Mouse (Mus musculus): Measurements from ENCODE around the gene Galns. TPM values are rescaled to one million over a fixed set of nuclear protein-coding genes. Genes with fewer than 3 reads are reported as not detected.
A peak's percentile ranks its signal among the peaks of the same experiment; 100 is the strongest.

The Galns gene
- total and polyA plus RNA-seq, 3 experiments = 16.4 to 25.6 (median 25.6) TPM

GRCm38 (mm10) chr8:122576648-122577022 is 34.6 kb downstream of the Galns start, which contains the start of gene Aprt (continued):
- TF ChIP-seq JUN (IDR thresholded peaks at IDR 0.05; ENCODE audit: insufficient read depth, low read depth, low read length) (no peak), NELFE (IDR thresholded peaks at IDR 0.05; ENCODE audit: low read depth, low read length) (peak; percentile 82), MAX (IDR thresholded peaks at IDR 0.05; ENCODE audit: low read length) (peak; percentile 87; the same call in 1 of the 2 replicates), CHD1 (IDR thresholded peaks at IDR 0.05; ENCODE audit: low read depth, low read length) (no peak), IRF4 (IDR thresholded peaks at IDR 0.05; ENCODE audit: low read depth, low read length) (peak; percentile 23; the same call in 1 of the 2 replicates), UBTF (IDR thresholded peaks at IDR 0.05; ENCODE audit: low read depth, low read length) (no peak), MYC (IDR thresholded peaks at IDR 0.05; ENCODE audit: low read depth, low read length) (peak; percentile 92), NRF1 (IDR thresholded peaks at IDR 0.05; ENCODE audit: low read depth, low read length) (peak; percentile 80), ELF1 (IDR thresholded peaks at IDR 0.05; ENCODE audit: low read depth, low read length) (no peak; the same call in 1 of the 2 replicates), MXI1 (IDR thresholded peaks at IDR 0.05; ENCODE audit: low read depth, low read length) (peak; percentile 93), EP300 (IDR thresholded peaks at IDR 0.05; ENCODE audit: low read length) (no peak), RCOR1 (conservative IDR thresholded peaks at IDR 0.05; ENCODE audit: low read depth, low read length) (no peak)

- DNase-seq (ENCODE audit: extremely low read depth) = no peak
Measured at GRCm38 (mm10) chr8:122575735-122576647, 35.3 kb downstream of the Galns start.

GRCm38 (mm10) chr8:122575286-122575685 is 36.0 kb downstream of the Galns start:
- Histone ChIP-seq H3K9ac (ENCODE audit: insufficient read depth, low read depth) (peak overlapping the region; percentile 70; the same call in 1 of the 2 replicates), H3K79me2 (replicated peaks; ENCODE audit: control insufficient read depth, extremely low read depth, insufficient read depth, poor library complexity, severe bottlenecking) (peaks cover 17% of the 10 kb centered on the region), H3K4me1 (ENCODE audit: control insufficient read depth in 1 of 2, insufficient read depth in 2 of 2) (peaks cover 13 to 39% of the 10 kb centered on the region in 2 experiments), H3K4me2 (ENCODE audit: insufficient read depth, low read depth, poor library complexity, severe bottlenecking) (peak overlapping the region; percentile 55), H3K9me3 (replicated peaks; ENCODE audit: low read length) (no peaks in the 10 kb centered on the region), H3K27me3 (replicated peaks) (no peaks in the 10 kb centered on the region), H3K4me3 (replicated peaks in 1 of 3; ENCODE audit: low read depth in 2 of 3, low read length in 2 of 3, poor library complexity in 1 of 3) (peak overlapping the region; percentile 76 to 91 (median 89)), H3K27ac (ENCODE audit: insufficient read depth, low read depth) (peak overlapping the region; percentile 29), H3K36me3 (replicated peaks in 1 of 2; ENCODE audit: control insufficient read depth in 1 of 2, insufficient read depth in 1 of 2, low read length in 1 of 2) (peaks cover 34 to 71% of the 10 kb centered on the region in 2 experiments)
- TF ChIP-seq ZKSCAN1 (IDR thresholded peaks at IDR 0.05; ENCODE audit: borderline replicate concordance, low read depth, low read length) (no peak), ZMIZ1 (IDR thresholded peaks at IDR 0.05; ENCODE audit: low read depth, low read length) (0 out of 2 replicates have a peak, but pooled peaks have one; percentile 12), MAX (IDR thresholded peaks at IDR 0.05; ENCODE audit: low read length) (0 out of 2 replicates have a peak, but pooled peaks have one; percentile 20), MXI1 (IDR thresholded peaks at IDR 0.05; ENCODE audit: low read depth, low read length) (peak; percentile 29; the same call in 1 of the 2 replicates)
- in situ Hi-C loops (cut with MboI; ENCODE audit: low pct_ligation_motif_present, low pct_unique_long_range_greater_than_20kb, low sequenced_read_pairs) (no loop called here), dilution Hi-C loops (cut with MboI; ENCODE audit: extremely low pct_ligation_motif_present, extremely low pct_unique_long_range_greater_than_20kb, low sequenced_read_pairs) (no loop called here)
- DNase-seq (ENCODE audit: extremely low read depth) = no peak

More at GRCm38 (mm10) chr8:122575735-122576647, 35.3 kb downstream of the Galns start:
- peaks cover 27 to 70% of the 10 kb centered on the region in 2 experiments for H3K36me3 ChIP-seq (replicated peaks in 1 of 2; ENCODE audit: control insufficient read depth in 1 of 2, insufficient read depth in 1 of 2, low read length in 1 of 2)
- peak overlapping the region; percentile 55 for H3K4me2 ChIP-seq (ENCODE audit: insufficient read depth, low read depth, poor library complexity, severe bottlenecking)
- in situ Hi-C loops (cut with MboI; ENCODE audit: low pct_ligation_motif_present, low pct_unique_long_range_greater_than_20kb, low sequenced_read_pairs) (no loop called here), dilution Hi-C loops (cut with MboI; ENCODE audit: extremely low pct_ligation_motif_present, extremely low pct_unique_long_range_greater_than_20kb, low sequenced_read_pairs) (no loop called here)
- H3K79me2 ChIP-seq (replicated peaks; ENCODE audit: control insufficient read depth, extremely low read depth, insufficient read depth, poor library complexity, severe bottlenecking) = peaks cover 17% of the 10 kb centered on the region
- H3K4me1 ChIP-seq (ENCODE audit: control insufficient read depth in 1 of 2, insufficient read depth in 2 of 2) = peaks cover 15 to 37% of the 10 kb centered on the region in 2 experiments
- no peaks in the 10 kb centered on the region for H3K27me3 ChIP-seq (replicated peaks)
- H3K27ac ChIP-seq (ENCODE audit: insufficient read depth, low read depth) = peak overlapping the region; percentile 29
- TF ChIP-seq RAD21 (IDR thresholded peaks at IDR 0.05; ENCODE audit: low read depth, low read length) = no peak
- no peak for TF ChIP-seq JUN (IDR thresholded peaks at IDR 0.05; ENCODE audit: insufficient read depth, low read depth, low read length)
- TF ChIP-seq SIN3A (IDR thresholded peaks at IDR 0.05; ENCODE audit: low read length) = peak; percentile 21
- no peak for TF ChIP-seq ZNF384 (IDR thresholded peaks at IDR 0.05; ENCODE audit: low read depth, low read length)
- H3K9me3 ChIP-seq (replicated peaks; ENCODE audit: low read length) = no peaks in the 10 kb centered on the region
- H3K4me3 ChIP-seq (replicated peaks in 1 of 3; ENCODE audit: low read depth in 2 of 3, low read length in 2 of 3, poor library complexity in 1 of 3) = peak overlapping the region; percentile 76 to 91 (median 89)
- H3K9ac ChIP-seq (ENCODE audit: insufficient read depth, low read depth) = peak overlapping the region; percentile 70
